Mouse (Mus musculus) Patski (cell line): Measurements from ENCODE around the gene Rbm19. TPM values are rescaled to one million over a fixed set of nuclear protein-coding genes. Genes with fewer than 3 reads are reported as not detected.

ENCODE experiments used
- ATAC-seq: fragments of 100-300 bp; one replicate; pipeline ENCODE4 v1.8.0; 2021
- CTCF ChIA-PET: fragments of 350-600 bp; sonication (Branson Sonifier 250); formaldehyde crosslinking; loops from one replicate; lab custom pipeline; 2022; ENCODE audit warnings: inconsistent platforms; lab: Charles Lee
- POLR2A ChIA-PET: fragments of 350-600 bp; sonication (Branson Sonifier 250); formaldehyde crosslinking; loops from one replicate; lab custom pipeline; 2022; ENCODE audit warnings: antibody characterized with exemption, inconsistent platforms; lab: Charles Lee
- DNase-seq: peaks from one replicate; pipeline ENCODE4 v3.0.0-alpha.2; 2011; ENCODE audit warnings: low read depth, low spot score
- H3K27me3 ChIP-seq: fragments of 371-371 bp; one replicate; pipeline ENCODE4 v1.5.1; 2021
- CTCF ChIP-seq: fragments of 100-300 bp; IDR thresholded peaks from one replicate; pipeline ENCODE4 v1.5.1; 2021
- in situ Hi-C: fragments of 300-500 bp; cut with MboI; formaldehyde crosslinking; loops from 3 replicates; pipeline ENCODE4 v1.11.1; 2018; ENCODE audit warnings: low pct_unique_long_range_greater_than_20kb, mixed read lengths
- polyA plus RNA-seq: library from polyadenylated mRNA; unstranded; gene quantifications from one replicate; pipeline ENCODE4 v1.2.3, GENCODE M21; 2021

Gene Rbm19
- polyA plus RNA-seq, 1 experiment from 2014 or later = 28.1 TPM

DNA sequence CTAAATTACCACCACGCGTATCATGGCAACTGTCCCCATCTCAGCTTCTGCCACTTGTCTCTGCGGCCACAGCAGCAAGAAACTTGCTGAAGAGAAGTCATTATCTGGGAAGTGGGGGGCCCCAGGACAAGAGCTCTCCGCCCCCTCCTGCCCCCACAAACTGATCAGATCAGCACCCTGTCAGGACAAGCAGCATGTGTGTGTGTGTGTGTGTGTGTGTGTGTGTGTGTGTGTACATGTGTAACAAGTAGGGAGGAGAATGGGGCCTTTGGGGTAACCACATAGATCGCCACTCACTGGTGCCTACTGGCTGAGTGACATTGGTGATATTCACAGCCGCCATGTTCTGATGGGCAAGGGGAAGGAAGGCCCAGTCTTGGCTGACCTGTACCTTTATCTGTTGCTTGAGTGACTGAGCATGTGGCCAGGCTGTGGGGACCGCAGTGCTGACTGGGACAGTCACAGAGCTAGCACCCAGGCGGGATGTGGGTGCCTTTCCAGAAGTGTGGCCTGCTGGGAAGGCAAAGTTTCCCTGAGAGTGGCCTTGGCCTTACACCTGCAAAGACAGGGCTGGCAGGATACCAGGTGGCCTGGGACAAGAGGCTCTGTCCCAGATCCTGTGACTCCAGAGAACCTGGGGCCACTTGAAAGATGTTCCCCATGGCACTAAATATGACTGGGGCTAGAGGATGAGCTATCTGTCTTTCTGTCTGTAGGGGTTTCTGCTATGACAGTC is 44.8 kb downstream of the Rbm19 start:
- CTCF ChIA-PET = interaction anchor here (1.9 kb wide), 1 partner anchor 10 kb away, joined by 5 read pairs; no protein-coding TSS in a partner anchor
- TF ChIP-seq CTCF = no peak
- POLR2A ChIA-PET = no interaction called here
- ATAC-seq (no peak), DNase-seq (no peak)
- in situ Hi-C loops = no loop called here
- no peaks in the 10 kb centered on the region for H3K27me3 ChIP-seq

DNA sequence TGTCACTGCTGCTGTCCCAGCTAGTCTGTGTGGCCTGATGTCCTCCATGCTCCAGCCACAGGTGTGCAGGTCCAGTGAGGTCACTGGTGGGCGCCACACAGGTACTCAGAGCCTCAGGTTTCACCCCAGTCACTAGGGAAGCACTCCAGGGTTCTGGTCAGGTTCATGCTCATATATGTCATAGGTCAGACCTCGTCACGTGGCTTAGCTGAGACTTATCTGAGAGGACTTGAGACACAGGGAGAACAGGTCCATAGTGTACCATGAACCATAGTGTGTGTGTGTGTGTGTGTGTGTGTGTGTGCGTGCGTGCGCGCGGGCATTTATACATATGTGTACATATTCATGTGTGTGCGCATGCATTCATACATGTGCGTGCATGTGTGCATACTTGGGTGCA is 46.4 kb downstream of the Rbm19 start:
- TF ChIP-seq CTCF = no peak
- ATAC-seq = no peak
- POLR2A ChIA-PET = interaction anchor here (0.6 kb wide), 1 partner anchor 64 kb away, joined by 3 read pairs; no protein-coding TSS in a partner anchor
- no peaks in the 10 kb centered on the region for H3K27me3 ChIP-seq
- CTCF ChIA-PET = no interaction called here
- no peak for DNase-seq
- in situ Hi-C loops = no loop called here

GRCm38 (mm10) chr5:120163428-120163827 is 47.2 kb downstream of the Rbm19 start:
- DNase-seq = no peak
- ATAC-seq = no peak
- POLR2A ChIA-PET = interaction anchor here (0.9 kb wide), 1 partner anchor 14 kb away, joined by 3 read pairs; no protein-coding TSS in a partner anchor
- no peaks in the 10 kb centered on the region for H3K27me3 ChIP-seq
- TF ChIP-seq CTCF = no peak
- in situ Hi-C loops = no loop called here
- CTCF ChIA-PET = no interaction called here

- DNase-seq (no peak), ATAC-seq (no peak)
- no peak for TF ChIP-seq CTCF
- POLR2A ChIA-PET = interaction anchor here (0.9 to 1.1 kb wide), 2 partner anchors 12 to 13 kb away, joined by 3 read pairs; no protein-coding TSS in a partner anchor
- no peaks in the 10 kb centered on the region for H3K27me3 ChIP-seq
- CTCF ChIA-PET = no interaction called here
- in situ Hi-C loops = no loop called here
Observed at GRCm38 (mm10) chr5:120164450-120164849, 48.2 kb downstream of the Rbm19 start.

GRCm38 (mm10) chr5:120165061-120165942 is 49.0 kb downstream of the Rbm19 start:
- ChIA-PET CTCF (no interaction called here), POLR2A (interaction anchor here (0.5 kb wide), 1 partner anchor 9 kb away, joined by 3 read pairs; no protein-coding TSS in a partner anchor)
- H3K27me3 ChIP-seq = no peaks in the 10 kb centered on the region
- no peak for DNase-seq
- no peak for ATAC-seq
- no peak for TF ChIP-seq CTCF
- in situ Hi-C loops = no loop called here

DNA sequence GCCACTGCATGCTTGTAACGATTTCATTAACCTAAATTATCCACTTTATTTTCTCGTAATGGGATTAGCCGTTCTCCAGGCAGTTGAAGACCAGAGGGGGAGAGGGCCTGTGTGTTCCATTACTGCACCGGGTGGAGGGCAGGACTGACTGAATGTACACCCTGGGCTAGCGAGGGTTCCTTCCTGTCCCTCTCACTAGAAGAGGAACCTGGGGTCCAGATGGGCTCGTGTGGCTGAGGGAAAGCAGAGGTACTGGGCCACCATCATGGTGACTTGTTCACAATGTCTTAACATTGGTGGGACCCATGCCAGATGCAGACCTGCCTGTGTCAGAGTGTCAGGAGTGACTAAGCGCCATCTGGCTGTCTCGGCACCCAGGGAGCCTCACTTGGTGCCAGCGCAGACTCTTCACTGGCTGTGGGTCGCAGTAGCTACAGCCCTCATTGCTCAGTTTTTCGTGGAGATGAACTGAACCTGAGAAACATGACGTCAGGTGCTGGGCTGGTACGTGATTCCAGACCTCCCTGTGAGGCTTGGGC is 51.6 kb downstream of the Rbm19 start:
- DNase-seq = no peak
- no peak for TF ChIP-seq CTCF
- in situ Hi-C loops = no loop called here
- H3K27me3 ChIP-seq = no peaks in the 10 kb centered on the region
- no peak for ATAC-seq
- CTCF ChIA-PET = no interaction called here
- POLR2A ChIA-PET = no interaction called here

- in situ Hi-C loops = no loop called here
- TF ChIP-seq CTCF = no peak
- POLR2A ChIA-PET = no interaction called here
- DNase-seq (no peak), ATAC-seq (no peak)
- CTCF ChIA-PET = no interaction called here
- H3K27me3 ChIP-seq = no peaks in the 10 kb centered on the region
Observed at GRCm38 (mm10) chr5:120171865-120172728, 55.8 kb downstream of the Rbm19 start.

- H3K27me3 ChIP-seq = no peaks in the 10 kb centered on the region
- CTCF ChIA-PET = no interaction called here
- ATAC-seq (no peak), DNase-seq (no peak)
- no peak for TF ChIP-seq CTCF
- in situ Hi-C loops = no loop called here
- POLR2A ChIA-PET = no interaction called here
Observed at GRCm38 (mm10) chr5:120172729-120173101, 56.5 kb downstream of the Rbm19 start.

DNA sequence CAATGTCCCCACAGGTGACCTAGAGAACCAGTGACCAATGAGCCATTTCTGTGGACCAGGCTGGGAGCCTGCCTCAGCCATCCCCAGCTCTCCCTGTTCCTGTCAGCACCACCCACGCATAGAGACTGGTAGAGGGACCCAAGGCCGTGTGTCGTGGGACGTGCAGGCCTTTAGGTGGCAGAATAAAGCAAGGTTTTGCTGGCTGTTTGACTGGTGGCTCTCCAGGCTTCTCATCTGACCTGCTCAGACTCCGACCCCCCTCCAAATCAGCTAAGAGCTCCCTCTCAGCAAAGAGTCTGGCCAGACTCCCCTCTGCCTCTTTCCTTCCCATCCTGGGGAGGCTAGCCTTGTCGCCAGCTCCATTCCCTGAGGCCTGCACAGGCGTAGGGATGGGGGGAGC is 58.1 kb downstream of the Rbm19 start:
- no peak for TF ChIP-seq CTCF
- DNase-seq (no peak), ATAC-seq (no peak)
- in situ Hi-C loops = no loop called here
- ChIA-PET POLR2A (no interaction called here), CTCF (interaction anchor here (1.0 kb wide), 1 partner anchor 43 kb away, joined by 4 read pairs; no protein-coding TSS in a partner anchor)
- H3K27me3 ChIP-seq = no peaks in the 10 kb centered on the region

DNA sequence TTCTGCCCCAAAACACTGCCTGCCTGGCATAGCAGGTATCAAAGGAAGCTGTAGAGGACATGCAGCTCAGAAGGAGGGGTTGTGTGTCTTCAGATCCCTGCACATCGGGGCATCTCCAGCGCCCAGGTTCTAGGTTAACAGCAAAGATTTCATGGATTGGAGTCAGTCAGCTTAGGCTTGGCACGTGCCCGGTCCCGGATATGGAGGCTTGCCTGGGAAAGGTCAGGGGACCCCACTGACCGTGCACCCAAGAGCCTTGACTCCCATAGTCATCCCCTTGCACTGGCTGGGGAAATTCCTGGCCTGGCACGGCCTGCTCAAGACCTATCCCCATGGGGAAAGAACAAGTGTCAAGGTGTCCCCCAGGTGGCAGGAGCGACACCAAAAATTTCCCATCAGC is 59.0 kb downstream of the Rbm19 start:
- no peak for TF ChIP-seq CTCF
- ChIA-PET CTCF (no interaction called here), POLR2A (no interaction called here)
- no peak for ATAC-seq
- no peak for DNase-seq
- in situ Hi-C loops = no loop called here
- H3K27me3 ChIP-seq = no peaks in the 10 kb centered on the region
